Mouse (Mus musculus): Measurements from ENCODE around the gene Mgarp.
"Not testable (repeated sequence)": the region's sequence is repeated elsewhere in the genome, so short reads cannot be mapped to it uniquely, and the experiment has no call there.

The Mgarp gene

GRCm38 (mm10) chr3:51396219-51397068, at the start of gene Mgarp:
TSS of gene Mgarp (minus strand) at chr3:51396738.
- in situ Hi-C loops (cut with MboI; ENCODE audit: low sequenced_read_pairs), result no loop called here

DNA sequence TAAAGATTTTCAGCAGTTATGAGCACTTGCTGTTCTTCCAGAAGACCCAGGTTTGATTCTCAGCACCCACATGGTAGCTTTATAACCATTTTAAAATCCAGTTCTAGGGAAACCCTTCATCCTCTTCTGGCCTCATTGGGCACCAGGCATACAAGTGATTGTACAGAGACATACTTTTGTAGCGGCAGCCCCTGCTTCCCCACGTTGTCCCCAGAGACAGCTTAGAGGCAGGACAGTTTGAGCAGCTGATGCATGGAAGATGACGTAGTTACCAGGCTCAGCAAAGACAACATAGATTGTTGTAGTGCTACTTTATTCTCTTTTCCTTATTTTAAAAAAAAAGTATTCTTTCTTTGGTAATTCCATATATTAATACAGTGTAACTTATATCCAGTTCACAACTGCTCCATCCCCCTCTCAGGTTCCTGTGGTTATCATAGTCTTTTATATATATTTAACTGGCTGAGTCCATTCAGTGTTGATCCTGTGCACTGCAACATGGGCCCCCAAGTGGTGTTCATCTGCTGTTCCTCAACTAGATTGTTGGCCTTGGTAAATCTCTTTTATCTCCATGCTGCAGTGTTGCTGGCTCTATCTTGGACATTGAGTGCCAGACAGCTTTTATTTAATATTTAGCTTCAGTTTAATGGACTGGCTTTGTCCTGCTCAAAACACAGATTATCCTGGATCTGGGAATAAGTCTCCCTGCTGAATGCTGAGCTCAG, 38.5 kb upstream of the Mgarp start:
- in situ Hi-C loops (cut with MboI; ENCODE audit: low sequenced_read_pairs), result no loop called here

GRCm38 (mm10) chr3:51434364-51434763, 37.8 kb upstream of the Mgarp start:
- in situ Hi-C loops (cut with MboI; ENCODE audit: low sequenced_read_pairs), result not testable (repeated sequence)

DNA sequence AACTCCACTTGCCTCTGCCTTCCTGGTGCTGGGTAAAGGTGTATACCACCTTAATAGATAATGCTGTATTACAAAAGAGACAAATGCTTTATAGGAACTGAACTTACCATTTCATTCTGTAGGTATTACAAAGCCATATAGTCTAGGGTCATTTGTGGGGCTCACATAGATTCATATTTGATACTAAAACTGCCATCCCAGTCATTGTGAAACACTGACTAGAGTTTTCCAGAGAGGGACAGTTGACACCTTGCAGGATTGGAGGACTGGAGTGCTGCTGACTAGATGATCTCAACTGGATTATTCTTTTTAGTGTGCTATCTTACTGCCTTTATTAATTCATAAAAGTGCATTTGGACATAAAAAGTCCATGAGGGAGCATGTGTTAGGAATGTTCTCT, 28.9 kb upstream of the Mgarp start:
- in situ Hi-C loops (cut with MboI; ENCODE audit: low sequenced_read_pairs), result no loop called here

DNA sequence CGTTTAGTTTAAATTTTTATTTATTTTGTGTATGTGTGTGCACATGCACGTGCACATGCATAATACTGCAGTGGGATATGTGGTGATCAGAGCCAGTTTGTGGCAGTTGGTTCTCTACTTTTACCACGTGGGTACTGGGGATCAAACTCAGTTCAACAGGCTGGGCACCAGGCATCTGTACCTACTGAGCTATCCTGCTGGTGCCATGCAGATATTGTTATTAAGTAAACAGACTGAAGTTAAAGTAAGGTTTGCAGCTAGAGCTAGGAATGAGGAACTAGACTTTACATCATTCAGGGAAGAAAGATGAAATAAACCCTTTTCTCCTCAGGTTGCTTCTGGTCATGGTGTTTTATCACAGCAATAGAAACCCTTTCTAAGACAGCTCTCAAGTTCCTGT, 25.4 kb upstream of the Mgarp start:
- in situ Hi-C loops (cut with MboI; ENCODE audit: low sequenced_read_pairs), result no loop called here

DNA sequence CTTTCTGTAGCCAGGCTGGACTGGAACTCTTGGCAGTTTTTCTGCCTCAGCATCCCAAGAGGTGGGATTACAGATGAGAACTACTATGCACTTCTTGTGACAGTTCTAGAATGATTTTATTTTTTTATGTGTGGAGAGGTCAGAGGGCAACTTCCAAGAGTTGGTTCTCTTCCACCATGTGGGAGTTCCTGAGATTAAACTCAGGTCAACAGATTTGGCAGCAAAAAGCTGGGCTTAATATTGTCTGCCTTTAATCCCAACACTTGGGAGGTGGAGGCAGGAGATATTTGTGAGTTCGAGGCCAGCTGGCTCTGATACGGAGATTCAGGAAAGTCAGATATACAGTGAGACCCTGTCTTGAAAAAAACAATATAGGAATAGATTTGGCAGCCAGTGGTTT, 21.4 kb upstream of the Mgarp start:
- in situ Hi-C loops (cut with MboI; ENCODE audit: low sequenced_read_pairs), result no loop called here

DNA sequence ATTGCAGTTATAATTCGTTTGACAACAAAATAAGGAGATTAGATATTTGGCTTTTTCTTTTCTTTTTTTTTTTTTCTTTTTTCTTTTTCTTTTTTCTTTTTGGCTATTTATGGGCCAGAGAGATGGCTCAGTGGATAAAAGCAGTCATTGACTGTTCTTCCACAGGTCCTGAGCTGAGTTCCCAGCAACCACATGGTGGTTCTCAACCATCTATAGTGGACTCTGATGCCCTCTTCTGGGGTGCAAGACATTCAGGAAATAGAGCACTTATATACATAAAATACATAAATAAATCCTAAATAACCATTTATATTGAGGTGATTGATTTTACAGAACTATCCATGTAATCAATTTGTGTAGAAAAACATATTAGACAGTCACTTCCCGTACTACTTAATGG, 20.9 kb upstream of the Mgarp start:
- in situ Hi-C loops (cut with MboI; ENCODE audit: low sequenced_read_pairs), result no loop called here

DNA sequence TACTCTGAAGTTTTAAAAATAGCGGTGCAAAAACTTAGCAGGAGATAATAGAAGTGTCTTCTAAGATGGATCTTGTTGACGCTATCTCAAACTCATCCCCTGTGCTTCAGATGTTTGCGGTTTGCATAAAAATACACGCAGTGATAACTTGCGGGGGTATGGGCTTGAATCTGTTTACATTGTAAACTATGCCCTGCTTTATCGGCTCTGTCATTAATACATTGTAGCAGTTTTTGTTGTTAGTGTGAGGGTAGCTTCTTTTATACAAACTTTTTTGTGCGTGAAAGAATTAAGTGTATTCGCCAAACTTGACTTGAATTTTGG, 20.6 kb upstream of the Mgarp start:
- in situ Hi-C loops (cut with MboI; ENCODE audit: low sequenced_read_pairs), result no loop called here

DNA sequence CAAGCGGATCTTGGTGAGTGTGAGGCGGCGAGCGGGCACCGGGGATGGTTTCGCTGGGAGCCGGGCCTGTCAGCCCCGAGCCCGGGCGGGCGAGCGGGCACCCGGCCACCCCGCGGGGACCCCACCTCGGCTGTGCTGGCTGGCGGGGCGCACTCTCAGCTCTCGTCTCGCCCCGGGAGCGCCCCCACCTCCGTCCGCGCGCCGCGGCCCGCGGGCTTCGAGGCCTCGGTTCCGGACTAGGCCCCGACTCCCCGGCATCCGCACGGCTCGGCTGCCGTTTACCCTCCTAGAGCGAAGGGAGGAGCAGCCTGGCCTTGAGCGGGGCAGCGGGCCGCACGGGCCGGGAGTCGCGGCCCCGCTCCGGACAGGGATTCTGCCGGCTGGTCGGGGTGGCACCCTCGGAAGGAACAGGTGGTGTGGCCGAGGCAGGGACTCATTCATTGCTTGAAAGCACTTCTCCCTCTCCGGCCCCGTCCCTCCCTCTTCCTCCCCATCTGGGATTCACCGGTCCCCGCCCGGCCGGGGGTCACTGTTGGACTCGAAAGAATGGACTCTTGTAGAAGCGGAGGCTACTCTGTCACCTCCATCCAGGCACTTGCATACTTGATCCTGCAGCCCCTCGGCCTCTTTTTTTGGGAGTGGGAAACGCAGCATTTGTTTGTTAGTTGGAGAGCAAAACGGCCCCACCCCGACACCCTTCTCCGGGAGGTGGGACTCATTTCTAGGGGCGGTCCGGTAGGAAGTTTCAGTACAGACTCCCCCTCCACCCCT, 20.0 kb upstream of the Mgarp start:
- in situ Hi-C loops (cut with MboI; ENCODE audit: low sequenced_read_pairs), result no loop called here

DNA sequence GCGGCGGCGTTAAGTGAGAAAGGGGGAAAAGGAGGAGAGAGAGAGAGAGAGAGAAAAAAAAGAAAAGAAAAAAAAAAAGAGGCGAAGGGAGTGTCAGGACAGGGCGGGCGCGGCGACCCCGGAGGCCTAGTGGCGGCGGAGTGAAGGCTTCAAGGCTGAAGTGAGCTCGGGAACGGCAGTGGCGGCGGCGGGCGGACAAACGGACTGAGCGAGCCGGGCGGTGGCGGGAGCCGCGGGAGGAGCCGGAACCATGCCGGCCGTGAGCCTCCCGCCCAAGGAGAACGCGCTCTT, 19.5 kb upstream of the Mgarp start:
- in situ Hi-C loops (cut with MboI; ENCODE audit: low sequenced_read_pairs), result no loop called here

DNA sequence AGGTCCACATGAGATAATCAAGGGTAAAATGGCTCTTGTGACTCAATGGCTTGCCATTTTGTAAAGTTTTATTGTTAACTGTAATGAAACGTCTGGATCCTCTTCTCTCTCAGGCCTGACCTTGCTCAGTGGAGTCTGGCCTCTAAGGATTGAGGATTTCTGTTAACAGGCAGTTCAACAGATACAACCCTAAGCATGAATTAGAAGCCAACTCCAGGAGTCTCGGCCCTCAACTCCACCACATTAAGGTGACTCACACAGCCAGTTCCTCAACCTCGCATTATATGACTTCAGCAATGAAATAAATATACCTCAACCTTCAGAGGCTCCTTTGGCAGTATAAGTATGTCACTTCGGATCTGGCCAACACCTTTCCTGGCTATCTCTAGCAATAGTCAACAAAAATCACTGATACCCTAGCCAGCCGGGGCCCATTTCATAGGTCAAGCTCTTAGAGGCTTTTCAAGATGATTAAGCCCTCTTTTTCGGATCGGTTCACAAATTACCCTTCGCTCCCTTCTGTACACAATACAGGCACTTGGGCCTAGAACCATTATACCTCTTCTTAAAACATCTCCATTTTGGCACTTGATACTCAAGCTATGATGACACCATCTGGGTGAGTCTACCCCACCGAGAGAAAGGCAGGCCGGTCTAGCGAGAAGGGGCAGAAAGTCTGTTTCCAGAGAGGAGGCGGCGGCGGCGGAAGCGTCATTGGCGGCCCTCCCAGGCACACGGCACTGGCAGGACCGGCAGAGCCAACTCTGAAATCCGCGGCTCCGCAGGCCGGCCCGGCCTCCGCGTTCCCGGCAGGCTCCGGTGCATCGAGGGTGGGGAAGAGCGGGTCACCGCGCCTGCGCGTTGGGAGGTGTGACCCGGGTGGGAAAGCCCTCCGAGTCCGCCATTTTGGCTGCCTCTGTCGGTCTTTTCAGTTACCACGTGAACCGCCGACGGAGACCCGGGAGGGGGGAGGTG, 18.8 kb upstream of the Mgarp start, which contains the start of gene Naa15:
Gene Naa15 (plus strand): TSS at position 51 of the 975 bp plus-strand sequence.
- in situ Hi-C loops (cut with MboI; ENCODE audit: low sequenced_read_pairs), result no loop called here

DNA sequence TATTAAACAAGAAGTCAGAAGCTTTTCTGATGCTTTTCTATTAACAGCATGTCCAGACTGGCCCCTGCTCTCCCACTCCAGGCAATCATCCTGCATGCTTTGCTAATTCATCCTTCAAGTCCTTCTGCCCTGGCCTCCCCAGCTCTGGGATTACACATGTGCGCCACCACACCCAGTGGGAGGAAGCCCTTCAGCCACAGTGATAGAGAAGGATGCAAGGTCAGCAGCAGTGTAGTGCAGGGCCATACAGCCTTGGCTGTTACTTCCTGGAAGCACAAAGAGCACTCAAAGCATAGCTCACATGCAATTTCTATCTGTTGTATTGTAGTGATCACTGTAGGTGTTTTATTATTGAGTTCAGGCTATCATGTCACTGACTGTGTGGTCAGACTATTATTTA, 16.7 kb upstream of the Mgarp start:
- in situ Hi-C loops (cut with MboI; ENCODE audit: low sequenced_read_pairs), result no loop called here

DNA sequence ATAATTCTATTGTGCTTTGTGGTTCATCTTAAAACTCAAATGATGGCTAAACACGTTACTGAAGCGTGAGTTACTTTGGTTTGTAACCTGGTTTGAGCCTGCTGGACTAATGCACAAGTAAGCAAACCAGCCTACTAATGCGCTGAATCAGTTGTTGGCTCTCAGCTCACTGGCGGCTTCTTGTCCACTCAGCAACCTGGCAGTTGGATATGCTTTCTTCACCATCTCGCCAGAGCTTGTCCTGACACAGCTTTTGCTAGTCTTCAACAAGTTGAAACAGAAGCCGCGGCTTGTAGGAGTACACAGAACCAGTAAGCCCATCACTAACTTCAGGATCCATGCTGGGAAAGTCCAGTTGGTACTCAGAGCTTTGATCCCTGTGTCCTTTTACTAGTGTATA, 15.9 kb upstream of the Mgarp start:
- in situ Hi-C loops (cut with MboI; ENCODE audit: low sequenced_read_pairs), result no loop called here

GRCm38 (mm10) chr3:51408561-51409183, 12.1 kb upstream of the Mgarp start, which contains the start of gene Ndufc1:
TSS of gene Ndufc1 (minus strand) at chr3:51408988.
- in situ Hi-C loops (cut with MboI; ENCODE audit: low sequenced_read_pairs), result no loop called here

- in situ Hi-C loops (cut with MboI; ENCODE audit: low sequenced_read_pairs), result no loop called here
Observed at GRCm38 (mm10) chr3:51407870-51408560, 11.5 kb upstream of the Mgarp start.

- in situ Hi-C loops (cut with MboI; ENCODE audit: low sequenced_read_pairs), result no loop called here
Observed at GRCm38 (mm10) chr3:51402628-51403027, 6.1 kb upstream of the Mgarp start.

DNA sequence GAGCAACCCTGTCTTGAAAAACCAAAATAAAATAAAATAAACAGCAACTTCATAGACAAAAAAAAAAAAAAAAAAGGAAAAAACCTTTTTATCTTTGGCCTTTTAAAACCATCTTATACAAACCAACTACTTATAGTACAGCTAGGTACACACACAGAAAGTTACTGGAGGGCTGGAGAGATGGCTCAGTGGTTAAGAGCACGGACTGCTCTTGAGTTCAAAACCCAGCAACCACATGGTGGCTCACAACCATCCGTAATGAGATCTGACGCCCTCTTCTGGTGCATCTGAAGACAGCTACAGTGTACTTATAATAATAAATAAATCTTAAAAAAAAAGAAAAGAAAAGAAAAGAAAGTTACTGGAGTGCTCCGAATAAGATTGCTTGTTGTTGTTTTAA, 5.5 kb upstream of the Mgarp start:
- in situ Hi-C loops (cut with MboI; ENCODE audit: low sequenced_read_pairs), result not testable (repeated sequence)

GRCm38 (mm10) chr3:51400682-51401081, 4.1 kb upstream of the Mgarp start:
- in situ Hi-C loops (cut with MboI; ENCODE audit: low sequenced_read_pairs), result no loop called here

DNA sequence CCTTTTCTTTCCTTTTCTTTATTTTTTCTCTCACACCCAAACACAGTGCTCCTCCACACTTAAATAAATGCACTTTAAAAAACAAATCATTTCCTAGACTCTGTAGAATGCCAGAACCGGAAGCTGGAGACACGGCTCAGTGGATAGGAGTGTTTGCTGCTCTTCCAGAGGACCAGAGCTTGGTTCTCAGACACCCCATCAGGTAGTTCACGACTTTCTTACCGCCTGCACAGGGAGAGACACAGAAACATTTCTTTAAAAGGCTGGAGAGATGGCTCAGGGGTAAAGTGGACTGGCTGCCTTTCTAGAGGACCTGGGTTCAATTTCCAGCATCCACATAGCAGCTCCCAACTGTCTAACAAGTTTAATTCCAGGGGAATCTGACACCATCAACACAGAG, 3.0 kb upstream of the Mgarp start:
- in situ Hi-C loops (cut with MboI; ENCODE audit: low sequenced_read_pairs), result no loop called here

GRCm38 (mm10) chr3:51398667-51399066, 2.1 kb upstream of the Mgarp start:
- in situ Hi-C loops (cut with MboI; ENCODE audit: low sequenced_read_pairs), result no loop called here
